9 mouse cellular contexts compared by ENCODE assay signal in the genomic region with DNA sequence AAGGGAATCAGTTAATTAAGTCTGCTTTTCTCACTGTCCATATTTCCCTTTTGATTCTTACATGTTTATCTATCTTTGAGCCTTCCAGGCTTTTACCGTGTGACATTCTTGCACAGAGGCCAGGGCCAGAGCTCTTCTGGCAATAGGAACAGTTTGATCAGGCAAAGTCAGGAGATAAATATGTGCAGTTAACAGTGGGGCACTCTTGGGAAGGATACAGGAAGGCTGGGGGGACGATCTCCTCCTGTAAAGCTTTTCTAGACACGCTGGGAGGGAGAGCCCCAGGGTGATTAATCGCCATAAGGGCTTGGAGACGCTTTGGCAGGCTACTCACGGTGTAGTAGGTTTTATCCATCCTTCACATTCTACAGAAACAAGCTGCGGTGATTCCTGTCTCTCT. TPM values are rescaled to one million over a fixed set of nuclear protein-coding genes. Genes with fewer than 3 reads are reported as not detected.
DNase-seq lines count a peak whose midpoint lies in the region; ATAC-seq lines count a peak whose summit lies in the region.
"Had no signal": no experiment of that assay in that cellular context is flagged by ENCODE, and none has a peak within 500 bp of the region (broad histone marks: within the 10 kb centered on the region; RNA-seq: fewer than 3 reads in every experiment).

No protein-coding gene starts in this region.

- peak; percentile 57 for ATAC-seq in cerebellum, adult (ENCODE audit: insufficient number of reproducible peaks, low FRiP score, low TSS enrichment)
- ATAC-seq in kidney, embryonic 15.5 days (replicated peaks; ENCODE audit: low FRiP score), result 0 out of 2 replicates have a peak, but pooled peaks have one; percentile 33
- ATAC-seq in liver, embryonic 15.5 days (ENCODE audit: insufficient read depth), result no peak

- H3K9me3 ChIP-seq in kidney, embryonic 15.5 days (replicated peaks), result no peaks in the 10 kb centered on the region
- H3K9me3 ChIP-seq in liver, embryonic 15.5 days (replicated peaks), result no peaks in the 10 kb centered on the region

- H3K27ac ChIP-seq in kidney, embryonic 15.5 days, result peak overlapping the region; percentile 76
- peak overlapping the region; percentile 71 for H3K27ac ChIP-seq in brown adipose tissue, adult 24 weeks (replicated peaks; ENCODE audit: low read depth, low read length)
- H3K27ac ChIP-seq in liver, embryonic 15.5 days (replicated peaks), result peak overlapping the region; percentile 21

- H3K4me1 ChIP-seq in kidney, embryonic 15.5 days, result peaks cover 18% of the 10 kb centered on the region
- H3K4me1 ChIP-seq in brown adipose tissue, adult 24 weeks (ENCODE audit: control insufficient read depth, insufficient read depth, insufficient read length, low read length), result peaks cover 12% of the 10 kb centered on the region
- peaks cover 54% of the 10 kb centered on the region for H3K4me1 ChIP-seq in liver, embryonic 15.5 days (replicated peaks)

- 9% methylated on average over 7 of the region's 7 CpGs for WGBS in kidney, embryonic 15.5 days
- 7% methylated on average over 7 of the region's 7 CpGs for WGBS in liver, embryonic 15.5 days (ENCODE audit: insufficient replicate concordance)

- no peaks in the 10 kb centered on the region for H3K36me3 ChIP-seq in kidney, embryonic 15.5 days
- H3K36me3 ChIP-seq in liver, embryonic 15.5 days (replicated peaks), result no peaks in the 10 kb centered on the region

- DNase-seq in cerebellum, postnatal 14 days, result no peak
- no peak for DNase-seq in kidney, adult 8-10 months
- no peak for DNase-seq in ovary, postnatal 14 days (ENCODE audit: low spot score)
- DNase-seq in natural killer cell, adult 2 months (ENCODE audit: low spot score in 2 of 2), result no peak
- DNase-seq: lung, adult 18-20 months had no signal

- no peak overlapping the region for H3K9ac ChIP-seq in kidney, embryonic 15.5 days
- H3K9ac ChIP-seq in liver, embryonic 15.5 days, result no peak overlapping the region

- H3K4me2 ChIP-seq in kidney, embryonic 15.5 days, result peak overlapping the region; percentile 22
- H3K4me2 ChIP-seq in liver, embryonic 15.5 days, result peak overlapping the region; percentile 5; the same call in 1 of the 2 replicates

- H3K27me3 ChIP-seq in kidney, embryonic 15.5 days, result no peaks in the 10 kb centered on the region
- no peaks in the 10 kb centered on the region for H3K27me3 ChIP-seq in liver, embryonic 15.5 days

- no peak overlapping the region for H3K4me3 ChIP-seq in kidney, embryonic 15.5 days (replicated peaks)
- no peak overlapping the region for H3K4me3 ChIP-seq in brown adipose tissue, adult 24 weeks (ENCODE audit: insufficient read depth, low read depth, low read length)
- H3K4me3 ChIP-seq in liver, embryonic 15.5 days (replicated peaks), result no peak overlapping the region

RNA-seq across cellular contexts. Expression of a gene that starts 22.4 kb away (rescaled TPM):
- 3.4 and 4.0 TPM in 2 replicates for polyA plus RNA-seq in kidney, embryonic 15.5 days (2015; fragmentation: Nextera tagmentation; extraction: Ambion mirVana)
- 1.5 and 2.0 TPM in 2 replicates for polyA plus RNA-seq in brown adipose tissue, adult 24 weeks (2012; ENCODE audit: insufficient read depth, insufficient read length, missing spikeins)
- polyA plus RNA-seq in liver, embryonic 15.5 days (2015; fragmentation: Nextera tagmentation; extraction: Ambion mirVana), result 2.7 TPM in 2 replicates

Comparison
In these comparisons a context has a peak if more than half of its experiments do, and no peak if none do; other contexts are left out.
1. H3K27ac ChIP-seq: peak in every context shown above with its lines; median percentile 76 in kidney, embryonic 15.5 days; 71 in brown adipose tissue, adult 24 weeks; 21 in liver, embryonic 15.5 days.